Mouse (Mus musculus) lung, postnatal 4 days (tissue): ENCODE data around the gene Pakap.
"Not testable (repeated sequence)": the region's sequence is repeated elsewhere in the genome, so short reads cannot be mapped to it uniquely, and the experiment has no call there.

ENCODE experiments used
- DNase-seq, 2 experiments: peaks; one replicate each; pipeline ENCODE4 v3.0.0; 2021

Pakap gene

DNA sequence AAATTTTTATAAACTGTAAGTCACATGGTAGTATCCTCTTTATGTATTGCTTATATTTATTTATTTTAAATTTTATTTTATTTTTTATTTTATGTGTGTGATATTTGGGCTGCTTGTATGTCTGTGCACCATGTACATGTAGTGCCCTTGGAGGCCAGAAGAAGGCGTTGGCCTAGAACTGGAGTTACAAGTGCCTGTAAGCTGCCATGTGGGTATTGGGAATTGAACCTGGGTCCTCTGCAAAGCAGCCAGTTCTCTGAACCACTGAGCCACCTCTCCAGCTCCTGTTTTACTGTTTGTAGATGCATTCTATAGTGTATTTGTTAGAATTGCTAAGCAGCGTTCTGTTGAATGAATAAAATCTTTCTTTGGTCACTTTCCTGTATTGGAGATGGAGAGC is 320.3 kb downstream of the Pakap start:
- DNase-seq, result no peak

DNA sequence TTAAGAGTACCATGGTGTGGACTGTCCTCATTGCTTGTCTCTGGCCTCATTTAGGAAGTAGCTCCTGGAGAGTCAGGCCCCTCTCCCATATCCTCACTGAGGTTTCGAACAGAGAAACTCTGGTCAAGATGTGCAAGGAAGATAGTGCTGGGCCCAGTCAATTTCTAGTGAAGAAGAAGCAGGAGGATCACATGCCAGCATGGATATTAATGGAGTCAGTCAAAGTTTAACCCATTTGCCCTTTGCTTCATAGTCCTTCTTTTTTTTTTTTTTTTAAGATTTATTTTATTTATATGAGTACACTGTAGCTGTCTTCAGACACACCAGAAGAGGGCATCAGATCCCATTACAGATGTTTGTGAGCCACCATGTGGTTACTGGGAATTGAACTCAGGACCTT is 321.0 kb downstream of the Pakap start:
- DNase-seq, result not testable (repeated sequence)

DNA sequence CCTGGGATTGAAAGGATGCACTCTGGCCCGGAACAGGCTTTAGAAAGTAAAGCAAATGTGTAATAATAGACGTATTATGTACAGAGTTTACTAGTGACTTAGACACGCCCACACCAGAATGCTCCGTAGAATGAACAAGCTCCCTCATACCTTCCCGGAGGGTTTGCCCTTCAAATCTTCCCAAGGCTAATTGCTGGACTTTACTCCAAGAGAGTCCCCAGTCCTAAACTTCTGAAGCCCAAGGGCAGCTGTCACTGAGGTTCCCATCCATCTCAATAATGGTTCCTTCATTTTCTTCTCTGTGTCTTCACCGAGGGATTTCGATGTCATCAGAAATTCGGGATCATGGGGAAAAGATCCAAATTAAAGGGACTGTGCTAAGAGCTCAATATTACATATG is 321.8 kb downstream of the Pakap start:
- DNase-seq, result no peak

DNA sequence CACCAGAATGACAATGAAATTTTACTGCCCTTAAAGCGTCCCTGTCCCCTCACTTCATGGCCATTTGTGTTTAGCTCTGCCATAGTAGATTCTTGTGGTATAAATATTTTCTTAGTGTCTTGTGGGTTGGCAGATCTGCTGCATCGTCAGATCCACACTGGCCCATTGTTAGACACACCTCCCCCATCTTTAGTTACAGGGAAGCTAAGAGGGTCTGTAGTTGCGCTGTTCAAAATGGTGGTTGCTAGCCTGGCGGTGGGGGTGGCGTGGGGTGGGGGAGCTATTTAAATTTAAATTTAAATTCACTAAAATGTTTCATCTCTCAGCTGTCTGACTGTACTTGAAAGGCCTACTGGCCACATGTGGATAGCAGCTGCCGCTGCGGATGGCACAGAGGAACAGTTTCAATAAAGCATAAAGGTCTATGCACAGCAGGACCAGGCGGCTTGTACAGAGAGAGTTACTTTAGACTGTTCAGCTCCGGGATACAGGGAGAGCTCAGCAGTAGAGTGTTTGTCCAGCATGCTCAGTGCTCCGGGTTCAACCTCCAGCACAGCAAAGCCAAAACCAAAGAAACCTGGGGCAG is 324.1 kb downstream of the Pakap start:
- no peak for DNase-seq

DNA sequence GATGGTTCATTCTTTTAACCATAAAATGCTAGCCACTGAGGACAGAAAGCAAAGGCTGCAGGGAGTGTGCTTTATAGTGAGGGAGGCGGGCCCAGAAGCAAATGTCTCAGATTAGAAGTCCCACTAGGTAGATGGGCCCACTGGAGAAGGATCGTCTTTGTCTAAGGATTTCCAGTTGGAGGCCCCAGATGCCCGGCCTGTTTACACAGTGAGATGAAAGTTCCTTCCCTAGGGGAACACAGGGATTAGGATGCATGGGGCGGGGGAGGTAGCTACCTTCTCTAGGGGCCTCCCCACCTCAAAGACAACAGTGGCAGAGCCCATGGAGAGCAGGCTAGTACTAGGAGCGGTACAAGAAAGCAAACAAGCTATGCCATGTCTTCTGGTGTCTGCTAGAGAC is 327.2 kb downstream of the Pakap start:
- DNase-seq, result no peak

DNA sequence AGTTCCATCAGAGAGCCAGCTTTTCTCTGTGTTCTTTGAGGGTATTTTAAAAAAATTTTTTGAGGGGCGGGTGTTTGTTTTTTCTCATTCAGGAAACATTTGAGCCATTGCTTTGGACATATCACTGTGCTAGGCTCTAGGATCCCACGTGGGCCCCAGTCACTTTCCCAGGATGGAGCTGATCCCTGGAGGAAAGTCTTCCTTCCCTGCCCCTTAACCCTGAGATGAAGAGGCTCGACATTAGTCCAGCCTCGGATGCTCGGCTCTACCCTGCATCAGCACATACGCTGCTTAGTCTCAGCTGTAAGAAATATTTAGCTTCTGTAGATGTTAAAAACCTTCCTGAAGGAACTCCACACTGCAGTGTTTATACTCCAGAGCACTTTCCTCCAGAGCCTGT is 327.9 kb downstream of the Pakap start:
- DNase-seq, result no peak

DNA sequence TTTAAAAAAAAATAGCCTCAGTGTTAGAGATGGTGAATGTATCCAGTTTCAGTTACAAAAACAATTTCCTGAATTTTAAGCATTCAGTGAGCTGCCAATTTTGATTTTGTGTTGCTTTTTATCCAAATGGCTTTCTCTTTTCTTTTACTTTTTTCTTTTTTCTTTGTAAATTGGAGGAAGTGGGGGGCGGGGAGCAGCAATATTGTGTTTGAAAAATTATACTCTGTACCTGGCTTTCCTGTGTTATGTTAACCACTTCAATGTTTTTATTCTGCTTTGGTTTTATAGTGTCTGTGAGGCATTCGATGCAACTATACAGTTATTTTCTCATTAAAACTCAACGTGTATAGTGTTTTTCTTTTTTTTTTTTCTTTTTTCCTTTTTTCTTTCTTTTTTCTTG is 328.7 kb downstream of the Pakap start:
- no peak for DNase-seq

DNA sequence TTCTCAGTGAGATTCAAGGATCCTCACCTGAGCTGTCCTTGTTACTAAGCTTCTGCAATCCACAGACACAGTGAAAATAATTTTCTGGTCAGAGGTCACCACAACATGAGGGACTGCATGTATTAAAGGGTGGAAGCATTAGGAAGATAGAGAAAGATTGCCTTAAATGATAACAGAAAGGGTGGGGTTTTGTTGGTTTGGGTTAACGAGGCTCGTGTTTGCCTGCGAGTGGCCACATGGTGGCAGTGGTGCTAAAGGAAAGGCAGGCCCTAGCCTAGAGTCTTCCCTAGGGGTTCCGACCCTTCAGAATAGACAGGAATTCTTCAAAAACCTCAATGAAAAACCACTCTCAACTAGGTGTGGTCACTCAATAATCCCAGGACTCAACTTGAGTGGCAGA is 333.2 kb downstream of the Pakap start:
- peak; percentile 55 to 64 for DNase-seq

DNA sequence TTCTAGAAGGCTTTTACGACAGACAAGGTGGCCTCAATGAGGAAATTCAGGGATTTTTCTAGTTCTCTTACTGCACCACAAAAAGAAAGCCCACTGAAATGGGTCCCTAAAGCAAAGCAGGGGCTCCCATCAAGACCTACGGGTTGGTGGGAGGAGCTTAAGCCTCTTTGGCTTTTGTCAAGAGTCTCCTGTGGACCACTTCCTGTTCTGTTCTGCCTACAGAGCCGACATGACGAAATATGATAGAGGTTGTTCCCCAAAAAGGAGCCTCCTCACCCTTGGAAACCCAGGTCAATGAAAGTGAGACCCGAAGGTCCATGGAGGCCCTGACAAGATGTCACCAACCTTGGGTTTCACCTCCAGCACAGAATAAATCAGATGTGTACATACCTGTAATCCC is 334.6 kb downstream of the Pakap start:
- DNase-seq, result no peak

DNA sequence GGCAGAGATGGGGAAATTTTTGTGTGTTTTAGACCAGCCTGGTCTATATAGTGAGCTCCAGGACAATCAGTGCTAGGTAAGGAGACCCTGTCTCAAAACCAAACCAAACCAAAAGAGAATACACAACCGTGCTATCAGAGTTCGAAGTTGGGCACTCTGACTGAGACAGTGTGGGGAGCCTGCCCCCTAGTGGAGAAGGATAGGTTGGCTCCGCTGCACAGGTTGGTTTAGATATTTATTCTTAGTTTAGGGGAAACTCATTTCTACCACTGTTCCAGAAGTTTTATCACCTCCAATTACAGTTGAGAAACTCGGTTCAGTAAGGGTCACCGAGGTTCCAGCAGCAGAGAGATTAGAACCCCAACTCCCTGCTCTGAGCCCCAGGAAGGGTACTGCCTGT is 336.2 kb downstream of the Pakap start:
- peak; percentile 39 to 73 for DNase-seq

DNA sequence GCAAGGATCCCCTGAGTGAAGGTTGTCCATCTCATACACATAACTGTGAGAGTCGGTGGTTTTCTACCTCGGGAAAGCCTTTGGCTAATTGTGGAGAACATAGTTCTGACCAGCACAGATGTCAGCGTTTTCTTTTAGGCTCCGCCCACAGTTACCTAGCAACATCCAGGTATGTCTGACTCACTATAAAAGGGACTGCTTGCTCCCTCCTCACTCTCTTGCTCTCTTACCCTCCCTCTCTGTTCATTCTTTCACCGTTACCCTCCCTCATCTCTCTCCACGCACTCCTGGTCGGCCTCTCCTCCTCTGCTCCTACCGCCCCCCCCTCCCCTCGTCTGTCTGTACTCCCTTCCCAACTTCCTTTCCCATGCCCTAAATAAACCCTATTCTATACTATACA is 336.7 kb downstream of the Pakap start:
- DNase-seq, result no peak

DNA sequence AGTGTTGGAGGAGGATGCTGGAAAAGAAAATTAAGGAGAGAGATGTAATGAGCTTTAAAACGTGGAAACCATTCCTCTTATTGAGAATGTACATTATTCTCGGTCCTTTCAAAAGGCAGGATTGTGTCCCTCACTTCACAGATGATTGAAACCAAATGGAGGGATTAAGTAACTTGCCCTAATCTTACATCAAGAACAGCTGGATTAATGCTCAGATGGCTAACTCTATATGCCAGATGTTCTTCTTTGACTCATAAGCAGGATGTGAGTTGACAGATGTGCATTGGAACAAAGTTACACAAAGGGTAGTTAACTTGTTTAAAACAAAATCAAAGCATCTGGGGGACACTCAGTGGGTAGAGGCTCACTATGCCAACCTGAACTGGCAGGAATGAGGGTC is 338.7 kb downstream of the Pakap start:
- DNase-seq, result no peak

DNA sequence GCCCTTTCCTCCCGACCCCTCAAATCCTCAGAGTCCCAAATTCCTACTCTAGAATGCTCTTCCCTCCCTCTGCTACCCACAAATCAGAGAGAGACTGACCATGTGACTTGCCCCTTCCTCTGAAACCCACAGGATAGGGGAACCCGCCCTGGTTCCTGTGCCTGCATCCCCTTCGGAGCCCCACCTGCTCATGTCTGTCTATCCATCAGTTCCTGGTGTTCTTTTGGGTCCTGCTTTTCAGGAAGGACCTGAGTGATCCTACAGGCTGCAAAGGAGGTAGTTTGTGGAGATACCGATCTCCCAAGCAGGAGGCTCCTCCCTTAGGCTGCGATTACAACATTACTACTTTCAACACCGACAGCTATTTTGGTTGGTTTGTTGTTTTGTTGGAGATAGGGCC is 340.9 kb downstream of the Pakap start:
- no peak for DNase-seq

DNA sequence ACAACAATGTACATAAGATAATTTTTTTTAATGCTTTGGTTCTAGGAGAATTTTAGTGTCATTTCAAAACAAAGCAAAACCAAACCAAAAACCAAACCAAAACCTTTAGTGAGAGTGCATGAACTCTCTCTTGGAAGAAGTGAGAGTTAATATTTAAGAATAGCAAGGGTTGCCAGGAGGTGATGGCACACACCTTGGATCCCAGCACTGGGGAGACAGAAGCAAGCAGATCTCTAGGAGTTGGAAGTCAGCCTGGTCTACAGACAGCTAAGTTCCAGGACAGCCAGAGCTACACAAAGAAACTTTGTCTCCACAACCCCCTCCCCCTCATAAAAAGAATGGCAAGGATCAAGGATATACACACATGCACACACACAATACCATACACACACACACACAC is 345.0 kb downstream of the Pakap start:
- no peak for DNase-seq

DNA sequence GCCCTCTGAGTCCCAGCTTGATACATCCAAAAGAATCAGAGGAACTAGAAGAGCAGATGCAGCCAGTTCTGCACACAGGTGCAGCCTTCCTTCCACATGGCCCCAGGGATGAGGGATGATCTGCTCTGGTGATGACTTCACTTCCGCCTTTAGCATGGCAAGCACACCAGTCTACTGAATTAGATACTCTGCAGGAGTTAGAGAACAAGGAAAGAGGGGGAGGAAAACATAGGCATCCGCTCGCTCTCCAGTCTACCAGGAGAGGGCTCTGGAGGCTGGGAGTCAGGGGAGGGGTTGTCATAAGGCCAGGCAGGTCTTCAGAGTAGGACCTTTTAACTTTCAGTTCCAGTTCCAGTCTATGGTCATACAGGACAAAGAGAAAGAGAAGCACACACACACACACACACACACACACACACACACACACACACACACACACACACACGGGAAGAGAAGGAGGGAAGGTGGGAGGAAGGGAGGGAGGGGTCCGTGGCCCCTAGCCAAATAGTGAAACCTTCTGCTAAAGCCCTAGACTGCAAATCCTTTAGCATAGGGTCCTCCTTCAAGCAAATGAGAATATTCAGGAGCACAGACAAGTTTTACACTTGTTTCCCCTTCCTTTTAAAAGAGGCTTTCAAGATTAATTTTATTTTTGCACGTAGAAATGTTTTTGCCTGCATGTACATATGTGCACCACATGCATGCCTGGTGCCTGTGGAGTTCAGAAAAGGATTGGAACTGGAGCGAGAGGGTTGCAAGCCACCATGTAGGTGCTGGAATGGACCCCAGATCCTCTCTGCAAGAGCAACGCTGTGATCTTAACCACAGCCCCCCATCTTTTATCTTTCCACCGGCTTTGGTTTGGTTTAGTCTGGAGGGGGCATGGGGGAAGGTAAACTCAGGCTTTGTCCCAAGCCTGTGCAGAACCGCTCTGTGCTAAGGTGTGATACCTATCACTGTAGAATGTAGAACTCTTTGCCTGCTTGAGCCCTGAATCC is 346.5 kb downstream of the Pakap start:
- DNase-seq, result no peak

DNA sequence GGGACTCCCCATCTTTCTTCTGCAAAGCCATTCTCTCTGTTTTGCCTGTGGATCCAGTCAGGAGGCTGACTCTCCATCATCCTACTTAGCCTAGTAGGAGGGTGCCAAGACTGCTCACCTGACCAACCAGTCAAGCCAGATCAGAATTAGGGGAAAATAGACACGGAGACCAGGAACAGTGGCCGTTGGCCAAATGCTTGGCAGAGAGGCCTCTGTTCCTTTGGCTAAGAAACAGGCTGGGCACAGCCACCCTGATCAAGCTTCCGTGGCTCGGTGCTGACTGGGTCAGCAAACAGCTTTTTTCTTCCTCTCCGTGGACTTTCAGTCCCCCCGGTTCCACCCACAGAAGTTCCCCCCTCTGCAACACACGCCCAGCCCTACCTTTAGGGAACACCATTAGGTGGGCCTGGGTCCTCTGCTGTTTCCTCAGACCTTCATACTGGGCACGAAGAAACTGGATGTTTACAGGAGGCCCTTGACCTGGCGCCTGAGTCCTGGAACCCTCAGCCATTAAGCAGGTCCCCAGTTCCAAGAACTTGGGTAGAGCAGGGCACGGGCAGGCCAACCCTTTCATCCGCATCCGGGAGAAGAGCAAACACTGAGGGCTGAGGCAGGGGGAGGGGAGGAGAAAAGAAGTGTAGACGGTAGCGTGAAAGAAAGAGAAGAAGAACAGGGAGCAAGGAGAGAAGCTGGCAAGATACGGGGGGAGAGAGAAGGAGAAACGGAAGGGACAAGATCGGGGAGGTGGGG is 347.4 kb downstream of the Pakap start:
- DNase-seq, result peak; percentile 58 to 74

DNA sequence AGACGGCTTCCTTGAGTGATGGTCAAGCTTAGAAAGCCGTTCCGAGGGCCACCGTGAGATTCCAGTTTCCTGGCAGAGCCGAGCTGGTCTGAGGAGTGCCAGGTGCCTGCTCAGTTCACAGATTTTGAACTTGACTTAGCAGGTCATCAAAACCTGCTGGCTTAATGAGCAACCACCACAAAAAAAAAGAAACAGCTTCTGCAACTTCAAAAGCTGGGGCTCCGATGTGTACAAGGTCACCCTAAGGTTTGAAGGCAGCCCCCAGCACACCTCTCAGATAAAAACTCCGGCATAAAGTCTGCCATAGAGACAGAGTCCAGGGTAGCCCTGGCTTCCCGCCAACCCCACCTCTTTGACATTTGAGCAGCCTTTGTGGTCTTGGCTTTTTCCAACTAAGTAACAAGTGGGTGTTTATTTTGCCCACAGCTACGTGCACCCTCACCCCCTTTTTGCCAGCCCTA is 348.3 kb downstream of the Pakap start, which contains the start of gene D630039A03Rik:
Gene D630039A03Rik, minus strand, starts transcription at position 97 of the 461 bp plus-strand sequence.
- peak; percentile 44 to 49 for DNase-seq

DNA sequence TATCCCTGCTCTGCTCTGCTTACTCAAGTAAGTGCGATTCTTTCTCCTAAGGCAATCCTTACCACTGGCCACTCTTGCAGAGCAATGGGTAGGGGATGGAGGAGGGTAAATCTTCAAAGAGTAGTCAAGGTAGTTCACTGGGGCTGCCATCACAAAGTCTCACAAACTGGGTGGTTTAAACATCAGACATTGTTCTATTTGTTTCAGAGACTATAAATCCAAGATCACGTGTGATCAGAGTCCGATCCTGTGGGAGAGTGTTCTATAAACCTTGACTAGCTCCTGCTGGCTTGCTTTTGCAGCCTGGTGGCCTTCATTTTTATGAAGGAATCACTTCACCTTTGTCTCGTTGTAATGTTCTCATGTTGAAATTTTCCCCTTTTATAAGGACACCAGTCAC is 348.7 kb downstream of the Pakap start:
- DNase-seq, result no peak

DNA sequence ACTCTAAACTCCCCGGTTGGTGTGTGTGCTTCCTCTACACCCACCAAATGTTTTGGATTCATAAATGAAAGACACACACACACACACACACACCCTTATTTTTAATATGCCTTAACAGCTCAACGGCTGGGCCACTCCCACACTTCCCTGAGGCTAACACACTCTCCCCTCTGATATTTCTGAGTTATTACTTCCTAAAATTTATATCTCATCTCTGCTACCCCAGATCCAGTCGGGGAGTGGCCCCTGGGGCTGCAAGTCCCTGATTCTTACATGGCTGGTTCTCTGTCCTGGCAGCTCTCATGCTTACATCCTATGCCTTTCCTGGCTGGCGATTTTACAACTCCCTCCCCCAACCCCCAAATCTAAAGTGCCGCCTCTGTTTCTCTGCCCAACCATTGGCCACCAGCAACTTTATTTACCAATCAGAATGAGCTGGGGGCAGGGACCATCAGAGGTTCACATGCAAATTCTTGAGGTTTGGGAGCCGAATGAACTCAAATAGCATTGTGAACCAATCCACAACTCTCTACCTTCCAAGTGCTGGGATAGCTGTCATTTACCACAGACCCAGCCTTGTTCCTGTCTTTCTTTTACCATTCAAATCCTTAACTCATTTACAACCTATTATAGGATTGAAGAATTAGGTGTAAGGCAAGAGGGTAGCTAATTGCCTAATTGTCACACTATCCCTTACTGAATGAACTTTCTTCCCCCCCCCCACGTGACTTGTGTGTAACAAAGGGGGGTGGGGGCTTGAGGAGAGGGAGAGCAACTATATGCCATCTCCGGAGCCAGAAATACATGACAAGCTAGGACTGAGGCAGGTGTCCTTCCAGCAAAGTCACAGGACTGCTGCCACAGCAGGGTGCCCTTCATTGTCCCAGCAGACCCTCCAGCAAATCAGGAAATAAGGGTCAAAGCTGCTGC is 351.8 kb downstream of the Pakap start:
- no peak for DNase-seq

DNA sequence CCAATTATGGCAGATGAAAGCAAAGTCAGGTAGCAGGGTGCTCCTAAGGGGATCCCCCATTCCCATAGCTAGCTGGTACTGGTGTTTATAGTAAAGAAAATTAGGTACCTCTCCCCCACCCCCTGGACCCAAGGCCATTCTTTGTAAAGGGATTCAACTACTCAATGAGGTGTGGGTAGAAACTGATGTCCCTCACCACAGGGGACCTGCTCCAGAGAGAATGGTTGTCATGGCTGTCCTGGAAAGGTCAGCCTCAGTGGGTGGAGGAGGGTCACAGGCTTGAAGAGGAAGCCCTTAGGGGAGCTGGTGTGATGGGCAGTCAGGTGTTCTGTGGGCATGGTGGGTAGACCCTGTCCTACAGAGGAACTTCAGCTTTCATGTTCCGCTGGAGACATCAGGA is 352.5 kb downstream of the Pakap start:
- no peak for DNase-seq

DNA sequence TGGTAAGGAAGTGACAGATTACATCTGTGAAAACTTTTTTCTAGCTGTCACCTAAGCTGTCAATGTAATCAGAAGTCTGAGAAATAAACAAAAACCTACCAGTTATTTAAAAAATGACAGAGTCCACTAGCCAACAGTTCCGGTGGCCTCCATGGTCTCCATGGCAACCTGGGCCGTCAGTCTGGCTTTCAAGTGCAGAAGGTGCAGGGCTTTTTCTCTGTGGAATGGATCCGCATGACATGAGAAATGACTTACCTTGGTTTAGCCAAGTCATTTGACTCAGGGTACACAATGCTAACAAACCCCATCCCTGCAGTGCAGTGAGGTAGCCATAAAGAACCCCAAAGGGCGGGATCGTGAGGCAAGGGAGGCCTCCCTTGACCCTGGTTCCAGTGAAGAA is 354.2 kb downstream of the Pakap start:
- DNase-seq, result no peak

DNA sequence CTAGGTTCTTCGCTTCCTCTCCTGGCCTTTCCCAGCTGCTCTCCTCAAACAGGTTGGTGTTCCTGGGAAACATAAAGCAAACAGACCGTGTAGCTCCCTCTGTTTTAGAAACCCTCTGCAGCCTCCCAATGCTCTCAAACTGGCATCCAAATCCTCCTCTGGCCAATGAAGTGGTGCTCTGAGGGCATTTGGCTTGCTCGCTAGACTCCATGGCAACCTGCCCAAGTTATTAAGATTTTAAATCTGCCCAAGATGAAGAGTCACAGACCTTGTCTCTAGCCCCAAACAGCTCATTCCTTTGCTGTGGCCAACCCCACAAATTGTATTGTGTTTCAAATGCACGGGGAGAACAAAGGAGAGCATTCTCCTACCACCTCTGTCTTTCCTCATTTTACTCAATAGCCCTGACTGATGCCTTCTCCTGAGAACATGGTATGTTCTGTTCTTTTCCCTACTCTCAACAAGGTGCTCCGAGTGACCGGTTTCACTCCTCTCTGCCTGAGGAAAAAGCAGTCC is 356.6 kb downstream of the Pakap start:
- no peak for DNase-seq
